Mouse (Mus musculus): ENCODE measurements around the gene Fcho2.

Fcho2 gene

GRCm38 (mm10) chr13:98710655-98711054, 104.6 kb downstream of the Fcho2 start:
- no peak for DNase-seq (ENCODE audit: low read depth)

GRCm38 (mm10) chr13:98710236-98710635, 105.0 kb downstream of the Fcho2 start:
- DNase-seq (ENCODE audit: low read depth): no peak

- no peak for DNase-seq (ENCODE audit: low read depth)
Measured at GRCm38 (mm10) chr13:98705501-98705900, 109.7 kb downstream of the Fcho2 start.

- no peak for DNase-seq (ENCODE audit: low read depth)
Measured at GRCm38 (mm10) chr13:98703786-98704185, 111.5 kb downstream of the Fcho2 start.

- no peak for DNase-seq (ENCODE audit: low read depth)
Measured at GRCm38 (mm10) chr13:98702361-98702760, 112.9 kb downstream of the Fcho2 start.

- no peak for DNase-seq (ENCODE audit: low read depth)
Measured at GRCm38 (mm10) chr13:98701309-98701675, 114.0 kb downstream of the Fcho2 start.

GRCm38 (mm10) chr13:98700661-98701308, 114.5 kb downstream of the Fcho2 start:
- DNase-seq (ENCODE audit: low read depth): no peak

GRCm38 (mm10) chr13:98699982-98700540, 115.2 kb downstream of the Fcho2 start:
- no peak for DNase-seq (ENCODE audit: low read depth)

GRCm38 (mm10) chr13:98699051-98699744, 116.1 kb downstream of the Fcho2 start:
- no peak for DNase-seq (ENCODE audit: low read depth)

GRCm38 (mm10) chr13:98696716-98697115, 118.5 kb downstream of the Fcho2 start:
- DNase-seq (ENCODE audit: low read depth): no peak

GRCm38 (mm10) chr13:98695546-98695945, 119.7 kb downstream of the Fcho2 start:
- no peak for DNase-seq (ENCODE audit: low read depth)

GRCm38 (mm10) chr13:98694773-98695314, 120.4 kb downstream of the Fcho2 start, which contains the start of gene Tmem171:
Tmem171 (minus strand) TSS chr13:98694834.
- no peak for DNase-seq (ENCODE audit: low read depth)

GRCm38 (mm10) chr13:98693316-98693715, 121.9 kb downstream of the Fcho2 start:
- DNase-seq (ENCODE audit: low read depth): no peak

GRCm38 (mm10) chr13:98691956-98692515, 123.2 kb downstream of the Fcho2 start:
- DNase-seq (ENCODE audit: low read depth): no peak

- no peak for DNase-seq (ENCODE audit: low read depth)
Measured at GRCm38 (mm10) chr13:98690886-98691285, 124.4 kb downstream of the Fcho2 start.

GRCm38 (mm10) chr13:98689605-98690290, 125.5 kb downstream of the Fcho2 start:
- DNase-seq (ENCODE audit: low read depth): no peak

GRCm38 (mm10) chr13:98687931-98688330, 127.3 kb downstream of the Fcho2 start:
- no peak for DNase-seq (ENCODE audit: low read depth)

- DNase-seq (ENCODE audit: low read depth): peak; percentile 66
Measured at GRCm38 (mm10) chr13:98684144-98684900, 130.9 kb downstream of the Fcho2 start.

- no peak for DNase-seq (ENCODE audit: low read depth)
Measured at GRCm38 (mm10) chr13:98683412-98683811, 131.8 kb downstream of the Fcho2 start.

GRCm38 (mm10) chr13:98680470-98681060, 134.7 kb downstream of the Fcho2 start:
- DNase-seq (ENCODE audit: low read depth): no peak

- DNase-seq (ENCODE audit: low read depth): peak; percentile 37
Measured at GRCm38 (mm10) chr13:98679631-98680041, 135.6 kb downstream of the Fcho2 start.
